Mouse (Mus musculus) kidney, adult 8-10 months (tissue): ENCODE measurements around the gene Cdsn.

Source experiments
- DNase-seq, 2 experiments: peaks; one replicate each; pipeline ENCODE4 v3.0.0; 2022

Cdsn gene

DNA sequence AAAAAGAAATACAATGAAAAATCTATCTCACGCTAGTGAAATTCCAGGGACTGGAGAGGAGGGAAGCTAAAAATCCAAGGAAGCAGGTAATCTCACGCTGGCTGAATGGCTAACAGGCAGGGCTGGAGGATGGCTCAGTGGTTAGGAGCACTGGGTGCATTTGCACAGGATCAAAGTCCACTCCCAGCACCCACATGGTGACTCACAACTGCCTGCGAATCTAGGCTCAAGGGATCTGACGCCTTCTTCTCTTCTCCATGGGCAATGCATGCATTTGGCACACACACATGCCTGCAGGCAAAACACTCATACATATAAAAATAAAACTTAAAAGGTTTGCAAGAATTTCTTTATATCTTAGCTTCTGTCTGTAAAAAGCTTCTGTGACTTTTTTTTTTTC lies 14.5 kb upstream of the Cdsn start:
- DNase-seq = no peak

DNA sequence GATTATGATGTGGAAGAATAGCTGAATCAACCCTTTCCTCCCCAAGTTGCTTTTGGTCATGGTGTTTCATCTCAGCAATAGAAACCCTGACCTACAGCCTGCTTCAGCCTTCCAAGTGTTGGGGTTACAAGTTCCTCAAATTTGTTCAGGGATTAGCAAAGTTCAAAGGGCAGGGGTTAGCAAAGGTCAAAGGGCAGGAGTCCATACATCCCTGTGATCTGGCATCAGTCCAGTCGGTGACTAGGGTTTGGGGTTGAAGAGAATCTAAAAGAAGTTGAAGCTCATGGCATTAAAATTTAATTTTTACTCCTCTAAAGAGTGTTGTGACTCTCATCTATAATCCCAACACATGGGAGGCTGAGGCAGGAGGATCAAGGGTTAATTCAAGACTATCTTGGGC lies 13.5 kb upstream of the Cdsn start:
- no peak for DNase-seq

DNA sequence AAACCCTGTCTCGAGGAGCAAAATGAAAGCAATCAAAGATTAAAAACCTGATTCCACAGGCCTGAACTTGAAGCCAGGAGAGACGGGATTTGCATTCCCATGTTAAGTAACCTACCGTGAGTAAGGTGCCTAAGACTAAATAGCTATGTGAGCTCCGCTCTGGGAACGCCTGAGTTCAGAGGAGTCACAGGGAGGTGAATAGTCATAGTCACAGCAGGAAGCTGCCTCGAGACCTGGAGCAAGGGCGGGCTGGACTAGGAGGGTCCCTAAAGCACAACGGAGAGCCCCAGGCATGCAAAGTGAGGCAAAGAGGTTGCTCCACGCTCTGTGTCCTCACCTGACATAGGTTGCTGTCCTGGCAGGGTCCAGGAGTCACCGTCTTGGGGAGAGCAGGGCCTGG lies 12.4 kb upstream of the Cdsn start:
- no peak for DNase-seq

DNA sequence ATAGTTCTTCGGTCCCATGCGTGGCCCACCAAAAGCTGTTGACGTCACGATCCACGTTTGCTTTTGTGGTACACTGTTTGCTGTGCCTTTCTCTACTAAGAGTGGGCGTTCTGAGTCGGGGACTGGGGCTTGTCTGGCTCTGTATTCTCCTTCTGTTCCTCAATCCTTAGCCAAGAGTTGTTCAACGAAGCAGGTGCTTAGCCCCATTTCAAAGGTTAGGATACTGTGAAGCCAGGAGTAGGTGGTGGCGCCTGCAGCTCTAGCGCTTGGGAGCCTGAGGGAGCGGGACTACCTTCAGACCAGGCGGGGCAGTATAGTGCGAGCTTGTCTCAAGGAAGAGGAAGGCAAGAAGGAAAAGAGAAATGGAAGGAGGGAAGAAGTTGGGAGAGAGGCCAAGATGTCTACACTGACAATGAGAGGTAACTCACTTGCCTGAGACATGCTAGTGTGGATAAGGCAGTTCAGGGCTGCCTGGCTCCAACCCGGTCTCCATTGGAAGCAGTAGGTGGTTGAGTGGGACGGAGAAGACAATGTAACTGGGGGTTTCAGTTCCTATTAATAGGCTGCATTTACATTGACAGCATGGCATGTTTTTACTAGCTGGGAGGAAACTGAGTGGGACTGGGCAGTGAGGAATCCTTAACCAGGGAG lies 9.0 kb upstream of the Cdsn start:
- no peak for DNase-seq

DNA sequence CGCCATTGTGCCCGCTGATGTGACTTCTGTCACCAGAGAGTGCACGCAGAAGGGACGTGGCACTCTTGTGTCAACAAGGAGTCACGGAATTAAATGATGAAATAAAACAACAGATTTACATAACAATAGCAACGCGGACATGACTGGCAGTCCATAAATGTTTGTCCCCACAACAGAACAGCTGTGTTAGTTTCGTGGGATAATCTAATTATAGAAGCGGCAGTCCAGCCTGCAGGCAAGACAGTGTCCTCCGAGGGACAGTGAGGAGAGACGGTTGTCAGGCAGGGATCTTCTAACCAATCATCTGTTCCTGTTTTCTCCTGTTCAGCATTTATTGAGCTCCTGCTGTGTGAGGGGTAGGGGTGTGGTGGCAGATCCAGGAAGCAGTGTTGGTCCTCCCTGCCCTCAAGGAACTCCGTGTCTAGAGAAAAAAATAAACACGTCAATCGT lies 8.5 kb upstream of the Cdsn start:
- no peak for DNase-seq

DNA sequence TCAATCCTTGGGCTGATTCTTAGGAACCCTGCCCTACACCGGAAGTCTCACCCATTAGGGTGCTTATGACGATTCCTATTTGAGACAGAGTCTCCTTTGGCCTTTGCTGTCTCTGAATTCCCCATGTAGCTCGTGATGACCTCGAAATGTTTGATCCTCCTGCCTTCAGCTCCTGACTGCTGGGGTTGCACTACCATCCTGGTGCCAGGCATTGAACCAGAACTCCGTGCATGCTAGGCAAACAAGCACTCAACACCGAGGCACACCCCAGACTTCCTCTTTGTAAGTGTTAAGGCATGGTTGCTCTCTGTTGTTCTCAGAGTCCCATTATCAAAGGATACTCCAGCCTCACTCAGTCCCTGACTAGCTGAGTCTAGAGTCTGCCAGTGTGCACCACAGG lies 7.9 kb upstream of the Cdsn start:
- no peak for DNase-seq

DNA sequence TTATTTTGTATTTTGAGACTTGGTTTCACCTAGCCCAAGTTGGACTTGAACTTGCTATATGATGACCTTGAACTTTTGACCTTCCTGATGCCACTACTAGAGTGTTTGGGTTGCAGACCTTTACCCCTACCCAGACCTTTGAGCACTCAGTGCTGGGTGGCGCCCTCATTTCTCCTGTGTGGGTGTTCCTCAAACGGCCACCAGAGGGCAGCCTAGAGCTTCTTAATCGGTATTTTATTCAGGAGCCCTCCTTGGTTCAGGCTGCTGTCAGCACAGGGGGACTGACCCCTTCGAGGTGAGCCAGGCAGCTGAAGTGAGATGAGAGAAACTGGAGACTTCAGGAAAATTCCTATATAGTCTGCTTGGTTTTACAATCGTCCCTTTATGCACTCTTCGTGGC lies 7.2 kb upstream of the Cdsn start:
- peak; percentile 35 to 69 for DNase-seq

DNA sequence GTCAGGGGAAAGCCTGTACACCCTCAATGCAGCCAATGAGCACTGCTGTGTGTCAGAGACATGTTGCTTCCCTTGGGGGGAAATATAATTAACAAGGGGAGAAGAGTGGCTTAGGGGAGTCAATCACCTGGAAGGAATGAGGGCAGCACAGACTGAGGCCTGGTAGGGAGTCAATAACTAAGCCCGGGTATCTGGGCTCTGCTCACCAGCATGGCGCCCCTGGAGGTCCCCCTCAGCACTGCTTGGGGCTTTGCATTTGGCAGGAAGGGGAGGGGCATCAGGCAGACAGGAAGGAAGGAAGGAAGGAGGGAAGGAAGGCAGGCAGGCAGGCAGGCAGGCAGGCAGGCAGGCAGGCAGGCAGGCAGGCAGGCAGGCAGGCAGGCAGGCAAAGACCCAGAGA lies 4.5 kb upstream of the Cdsn start:
- no peak for DNase-seq

DNA sequence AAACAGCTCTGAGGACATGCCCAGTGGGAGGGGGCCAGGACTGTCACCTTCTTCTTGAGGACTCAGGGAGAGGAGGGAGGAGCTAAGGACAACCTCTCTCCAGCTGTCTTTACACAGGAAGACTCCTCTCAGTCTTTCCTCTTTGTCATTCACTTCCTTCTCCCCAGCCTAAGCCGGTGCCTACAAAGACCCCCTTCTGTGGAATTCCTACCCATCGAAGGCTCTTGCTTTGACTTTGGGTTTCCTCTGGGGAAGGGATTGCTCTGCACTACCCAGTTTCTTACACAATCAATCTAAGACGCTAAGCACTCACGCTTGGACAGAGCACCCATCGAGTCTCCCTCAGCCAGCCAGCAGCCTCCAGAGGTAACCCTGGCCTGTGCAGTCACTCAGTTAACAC lies 3.3 kb upstream of the Cdsn start:
- DNase-seq = no peak

DNA sequence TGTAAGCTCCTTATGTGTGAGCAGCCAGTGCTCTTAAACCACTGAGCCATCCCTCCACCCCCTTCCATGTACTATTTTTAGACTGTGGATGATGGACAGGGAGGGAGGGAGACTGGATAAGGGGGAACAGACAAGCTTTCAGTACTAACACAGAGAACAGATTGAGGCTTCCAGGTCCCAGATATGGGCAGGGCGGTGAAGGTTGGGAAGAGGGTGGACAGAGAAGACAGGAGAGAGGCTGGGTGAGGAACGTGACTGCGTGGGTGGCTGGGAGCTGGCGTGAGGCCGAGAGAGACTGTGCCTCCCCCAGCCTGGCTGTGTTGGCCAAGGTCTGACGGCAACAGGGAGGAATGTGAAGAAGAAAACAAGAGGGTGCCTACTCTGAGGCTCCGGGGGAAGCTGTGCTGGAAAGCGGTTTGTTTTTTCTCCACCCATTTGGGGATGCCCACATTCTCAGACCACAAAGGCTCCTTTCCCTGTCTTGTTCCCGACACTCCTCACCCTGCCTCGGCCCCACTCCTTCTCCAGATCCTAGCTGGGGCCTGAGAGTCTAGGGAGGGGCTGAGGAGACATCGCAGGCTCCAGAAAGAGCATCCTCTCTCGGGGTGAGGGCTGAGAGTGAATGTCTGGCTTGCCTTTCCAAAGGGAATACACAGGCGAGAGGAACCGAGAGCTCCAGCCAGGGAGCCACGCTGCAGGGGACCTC lies 2.3 kb upstream of the Cdsn start:
- peak; percentile 50 to 55 for DNase-seq

DNA sequence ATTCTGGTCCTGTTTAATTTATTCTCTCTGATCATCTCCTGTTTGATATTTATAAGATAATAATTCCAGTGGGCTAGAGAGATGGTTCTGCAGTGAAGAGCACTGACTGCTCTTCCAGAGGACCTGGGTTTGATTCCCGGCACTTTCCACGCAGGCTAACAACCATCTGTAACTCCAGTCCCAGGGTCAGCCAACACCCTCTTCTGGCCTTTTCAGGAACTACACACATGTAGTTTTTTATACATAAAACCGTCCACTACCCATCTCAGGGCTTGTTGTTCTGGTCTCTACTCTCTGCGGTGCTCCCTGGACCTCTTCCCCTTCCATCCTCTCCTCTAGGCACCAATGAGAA lies 1.8 kb upstream of the Cdsn start:
- no peak for DNase-seq

DNA sequence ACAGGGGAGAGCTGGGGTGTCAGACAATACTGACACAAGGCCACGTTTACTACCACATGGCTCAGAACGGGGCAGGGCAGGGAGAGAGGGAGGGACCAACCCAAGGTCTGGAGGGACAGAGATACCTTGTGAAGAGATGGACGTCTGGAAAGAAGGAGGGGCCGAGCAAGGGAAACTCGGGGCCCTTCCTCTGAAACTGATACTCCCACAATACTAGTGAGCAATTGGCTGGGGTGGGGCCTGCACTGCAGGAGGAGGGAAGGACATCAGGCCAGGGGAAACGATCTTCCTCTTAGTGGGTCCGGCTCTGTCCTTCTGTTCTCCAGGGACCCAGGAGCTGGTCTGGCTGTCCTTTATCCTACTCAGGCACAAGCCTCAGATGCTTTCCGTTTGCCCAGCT lies 1.1 kb upstream of the Cdsn start:
- no peak for DNase-seq

DNA sequence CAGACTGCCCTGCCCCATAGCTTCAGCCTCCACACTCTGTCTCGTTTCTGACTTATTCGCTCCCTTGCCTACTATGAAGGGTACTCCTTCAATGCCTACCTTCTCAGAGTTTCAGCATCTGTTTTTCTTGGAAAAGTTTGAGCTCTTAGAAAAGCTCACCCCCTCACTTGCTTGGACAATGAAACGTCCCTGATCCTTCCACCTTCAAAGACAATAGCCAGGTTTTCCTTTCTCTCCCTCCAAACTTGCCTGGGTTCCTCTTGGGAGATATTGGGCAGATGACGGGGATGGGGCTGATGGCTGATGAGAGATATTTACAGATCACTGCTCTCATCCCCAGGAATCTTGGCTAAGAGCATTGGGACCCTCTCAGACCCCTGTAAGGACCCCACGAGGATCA lies 2.4 kb downstream of the Cdsn start:
- DNase-seq = no peak

DNA sequence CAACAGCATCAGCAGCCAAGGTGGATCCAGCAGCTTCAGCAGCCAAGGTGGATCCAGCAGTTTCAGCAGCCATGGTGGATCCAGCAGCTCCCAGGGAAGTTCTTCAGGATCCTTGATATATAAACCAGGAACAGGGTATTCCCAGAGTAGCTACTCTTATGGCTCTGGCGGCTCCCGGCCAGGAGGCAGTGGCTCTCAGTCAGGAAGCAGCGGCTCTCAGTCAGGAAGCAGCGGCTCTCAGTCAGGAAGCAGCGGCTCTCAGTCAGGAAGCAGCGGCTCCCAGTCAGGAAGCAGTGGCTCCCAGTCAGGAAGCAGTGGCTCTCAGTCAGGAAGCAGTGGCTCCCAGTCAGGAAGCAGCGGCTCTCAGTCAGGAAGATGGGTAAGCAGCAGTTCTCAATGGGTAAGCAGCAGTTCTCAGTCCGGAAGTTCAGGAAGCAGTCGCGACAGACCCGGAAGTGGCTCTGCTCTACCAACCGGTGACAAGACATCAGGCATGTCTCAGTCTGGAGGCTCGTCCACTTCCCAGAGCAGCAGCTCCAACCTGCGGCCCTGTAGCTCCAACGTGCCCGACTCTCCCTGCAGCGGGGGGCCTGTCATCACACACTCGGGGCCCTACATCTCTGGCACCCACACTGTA lies 3.0 kb downstream of the Cdsn start:
- DNase-seq = no peak

DNA sequence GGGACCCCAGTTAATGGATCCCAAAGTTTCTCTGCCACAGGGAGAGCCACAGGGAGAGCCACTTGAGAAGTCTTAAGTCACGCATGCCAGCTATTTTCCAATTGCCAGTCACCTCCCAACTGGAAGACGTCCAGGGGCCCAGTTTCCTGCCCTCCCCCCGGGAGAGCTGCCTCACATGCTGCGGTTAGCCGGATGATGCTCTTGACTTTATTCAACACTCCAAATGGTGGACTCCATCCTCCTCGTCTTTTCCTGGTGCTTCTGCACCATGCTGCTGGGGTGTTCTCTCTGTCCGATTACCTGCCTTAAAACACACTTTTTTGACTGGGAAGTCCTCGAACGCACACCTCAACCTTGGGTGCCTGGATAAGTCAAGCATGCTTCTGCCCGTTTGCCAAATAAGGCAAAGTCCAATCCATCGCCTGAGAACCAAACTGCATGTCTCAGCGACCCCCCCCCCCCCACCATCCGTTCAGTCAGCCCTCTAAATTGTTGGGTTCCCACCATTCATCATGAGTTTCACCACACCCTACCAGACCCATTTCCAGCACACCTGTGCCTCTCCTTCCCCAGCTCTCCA lies 4.3 kb downstream of the Cdsn start:
- DNase-seq = peak; percentile 37 to 62

DNA sequence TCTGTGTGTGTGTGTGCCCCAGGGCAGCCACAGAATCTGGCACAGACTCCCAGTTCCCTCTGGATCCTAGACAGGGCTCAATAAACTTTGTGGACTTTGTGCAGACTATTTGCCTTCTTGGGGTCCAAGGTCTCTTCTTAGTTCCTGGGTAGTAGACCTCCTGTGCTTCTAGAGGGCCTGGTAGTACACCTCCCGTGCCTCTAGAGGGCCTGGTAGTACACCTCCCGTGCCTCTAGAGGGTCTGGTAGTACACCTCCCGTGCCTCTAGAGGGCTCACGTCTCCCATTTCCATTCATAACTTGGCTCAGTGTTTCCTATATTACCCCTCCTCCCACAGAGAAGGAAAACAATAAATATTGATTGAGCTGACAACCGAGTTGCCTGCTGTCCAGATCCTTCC lies 4.9 kb downstream of the Cdsn start:
- peak; percentile 86 to 87 for DNase-seq

DNA sequence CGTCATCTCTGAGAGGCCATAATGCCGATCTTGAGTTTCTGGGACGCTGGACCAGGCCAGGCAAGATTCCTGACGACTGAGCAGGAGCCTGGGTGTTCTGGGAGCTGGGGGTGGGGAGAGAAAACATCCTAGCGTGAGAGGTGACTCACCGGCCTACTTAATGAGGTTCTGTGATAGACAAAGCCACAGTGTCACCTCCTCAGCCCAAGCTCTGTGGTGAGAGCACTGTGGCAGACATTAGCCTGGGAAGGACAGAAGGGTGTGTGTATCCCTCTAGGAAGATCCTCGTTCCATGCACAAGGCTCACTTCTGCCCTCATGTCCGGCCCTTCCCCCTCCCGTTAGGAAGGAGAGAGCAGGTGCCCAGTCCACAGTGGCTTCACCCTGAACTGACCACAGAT lies 5.4 kb downstream of the Cdsn start:
- DNase-seq = no peak

DNA sequence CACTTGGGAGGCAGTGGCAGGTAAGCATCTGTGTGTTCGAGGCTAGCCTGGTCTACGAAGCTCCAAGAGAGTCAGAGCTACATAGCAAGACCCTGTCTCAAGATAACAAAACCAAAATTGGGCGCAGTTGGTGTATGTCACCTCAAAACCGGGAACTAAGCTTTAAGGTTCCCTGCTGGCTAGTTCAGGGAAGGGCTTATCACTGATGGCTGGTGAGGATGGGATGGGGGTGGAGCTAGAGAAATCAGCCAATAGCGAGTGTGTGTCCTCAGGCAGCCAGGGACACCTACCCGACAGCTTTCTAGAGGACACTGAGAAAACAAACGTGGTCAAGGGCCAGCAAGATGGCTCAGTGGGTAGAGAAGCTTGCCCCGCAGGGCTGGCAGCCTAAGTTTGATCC lies 6.3 kb downstream of the Cdsn start:
- no peak for DNase-seq

DNA sequence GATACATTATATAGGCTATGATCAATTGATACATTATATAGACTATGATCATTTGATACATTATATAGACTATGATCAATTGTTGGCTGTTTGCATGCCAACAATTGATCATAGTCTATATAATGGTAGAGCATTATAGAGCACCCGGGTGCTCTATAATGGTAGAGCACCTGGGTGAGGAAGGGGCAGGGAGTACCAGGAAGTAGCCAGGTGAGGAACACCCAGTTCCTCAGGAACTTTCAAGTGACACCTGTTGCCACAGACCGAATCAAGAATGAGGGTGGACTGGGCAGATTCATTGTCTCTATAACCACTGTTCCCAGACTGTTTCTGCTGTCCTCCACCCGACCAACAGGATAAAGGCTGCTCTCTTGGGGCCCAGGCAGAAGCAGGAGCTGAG lies 15.2 kb downstream of the Cdsn start, which contains the start of gene 2300002M23Rik:
Gene 2300002M23Rik, plus strand, starts transcription at position 301 of the 400 bp plus-strand sequence.
- DNase-seq = no peak

DNA sequence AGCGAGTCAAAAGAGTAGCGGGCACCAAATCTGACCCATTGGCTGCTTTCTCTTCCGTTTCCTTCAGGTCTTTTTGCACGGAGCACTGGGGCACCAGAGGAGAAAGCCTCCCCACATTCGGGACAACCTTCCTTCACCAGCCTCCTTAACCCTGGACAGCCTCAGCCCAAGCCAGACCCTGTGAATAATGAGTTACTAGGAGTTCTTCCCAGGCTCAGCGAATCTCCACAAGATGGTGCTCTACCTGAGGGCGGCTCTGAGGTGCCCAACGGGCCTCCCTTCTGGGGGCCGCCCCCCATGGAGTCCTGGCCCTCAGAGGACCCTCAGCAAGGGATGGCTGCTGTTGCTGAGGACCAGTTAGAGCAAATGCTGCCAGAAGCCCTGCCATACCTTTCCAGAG lies 15.8 kb downstream of the Cdsn start:
- no peak for DNase-seq

DNA sequence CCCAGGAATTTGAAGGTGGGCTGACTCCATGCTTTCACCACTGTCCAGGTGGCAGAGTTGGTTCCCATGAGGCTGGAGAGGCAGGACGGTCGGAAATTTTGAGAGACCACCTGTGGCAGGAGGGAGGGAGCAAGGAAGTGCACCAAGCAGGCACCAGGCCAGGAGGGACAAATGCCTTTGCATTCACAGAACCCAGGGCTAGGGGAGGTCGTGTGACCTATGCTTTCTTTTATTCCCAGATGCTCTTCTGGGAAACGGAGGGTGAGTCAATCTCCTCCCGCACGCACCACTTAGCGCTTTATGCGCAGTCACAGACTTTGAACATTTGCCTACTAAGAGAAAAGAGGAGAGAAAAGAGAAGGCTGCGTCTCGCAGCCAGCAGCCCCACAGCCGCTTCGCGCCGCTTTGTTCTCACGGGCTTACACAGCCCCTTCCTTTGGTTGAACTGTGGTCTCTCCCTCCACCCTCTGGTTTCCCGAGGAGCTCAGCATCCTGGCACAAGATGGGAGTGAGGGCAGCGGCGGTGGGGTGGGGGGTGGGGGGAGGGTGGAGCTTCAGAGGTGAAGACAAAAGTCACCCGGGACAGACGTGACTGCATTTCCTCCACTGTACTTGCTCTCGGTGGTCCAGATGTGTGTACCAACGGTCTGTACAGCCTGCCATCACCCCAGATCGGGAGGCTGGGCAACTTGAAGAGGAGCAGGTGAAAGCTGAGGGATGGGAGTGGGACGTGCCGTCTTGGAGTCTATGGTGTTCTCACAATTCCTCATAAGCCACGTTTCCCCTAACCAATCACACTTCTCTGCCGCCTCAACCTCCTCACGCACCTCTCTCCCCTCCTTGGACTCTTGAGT lies 17.4 kb downstream of the Cdsn start:
- DNase-seq = no peak

DNA sequence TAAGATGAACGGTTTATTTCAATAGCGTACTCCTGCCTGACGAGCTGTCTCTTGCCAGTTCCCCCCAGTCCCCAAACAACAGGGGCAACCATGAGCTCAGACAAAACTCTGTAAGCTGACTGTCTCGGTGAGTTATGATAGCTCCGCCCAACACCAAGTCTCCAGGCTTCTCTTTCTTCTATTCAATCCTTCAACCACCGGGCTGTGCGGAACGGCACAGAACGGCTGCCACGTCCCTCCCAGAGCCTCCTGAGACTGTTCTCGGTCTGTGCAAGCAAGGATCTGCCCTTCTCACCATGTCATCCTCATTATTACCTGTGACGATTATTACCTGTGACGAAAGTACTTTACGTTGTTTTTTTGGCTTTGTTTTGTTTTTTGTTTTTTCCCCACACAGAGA lies 18.9 kb downstream of the Cdsn start:
- DNase-seq = no peak

DNA sequence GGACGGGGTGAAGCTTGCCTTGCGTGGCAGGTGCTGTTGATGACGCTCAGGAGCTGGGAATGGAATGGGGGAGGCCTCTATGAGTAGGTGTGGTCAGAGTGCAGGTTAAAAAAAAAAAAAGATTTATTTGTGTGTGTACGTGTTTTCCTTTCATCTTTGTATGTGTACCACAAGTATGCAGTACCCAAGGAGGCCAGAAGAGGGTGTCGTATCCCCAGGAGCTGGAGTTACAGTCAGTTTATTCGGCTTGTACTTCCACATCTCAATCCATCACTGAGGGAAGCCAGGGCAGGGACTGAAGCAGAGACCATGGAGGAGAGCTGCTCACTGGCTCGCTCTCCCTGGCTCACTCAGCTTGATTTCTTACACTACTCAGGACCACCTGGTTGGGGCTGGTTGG lies 19.5 kb downstream of the Cdsn start:
- DNase-seq = no peak
